Mouse (Mus musculus): ENCODE data around the gene Gm20604. TPM values are rescaled to one million over a fixed set of nuclear protein-coding genes. Genes with fewer than 3 reads are reported as not detected.
A peak's percentile ranks its signal among the peaks of the same experiment; 100 is the strongest.

Gm20604 gene
- total RNA-seq (2021) = 10 to 100 TPM; 17.0 to 17.4 TPM

DNA sequence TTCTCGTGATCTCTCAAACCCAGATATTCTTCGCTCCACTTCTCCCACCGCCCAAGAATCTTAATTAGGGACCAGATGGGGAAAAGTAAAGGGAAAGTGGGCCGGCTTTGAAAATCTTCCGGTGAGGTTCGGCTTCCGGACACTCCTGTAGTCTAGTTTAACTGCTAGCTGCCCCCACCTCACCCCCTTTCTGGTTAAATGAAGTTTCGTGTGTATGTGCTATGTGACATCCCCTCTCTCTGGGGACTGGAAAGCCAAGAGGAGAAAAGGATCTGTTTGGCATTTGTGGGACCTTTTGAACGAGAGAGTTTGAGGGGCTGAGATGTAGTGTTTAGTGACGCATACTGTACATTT lies at the start of gene Gm20604:
Gene Gm20604 (minus strand): TSS at position 270 of the 354 bp plus-strand sequence.
- intact Hi-C loops (cut with DNase I) = no loop called here
- no peak for DNase-seq

DNA sequence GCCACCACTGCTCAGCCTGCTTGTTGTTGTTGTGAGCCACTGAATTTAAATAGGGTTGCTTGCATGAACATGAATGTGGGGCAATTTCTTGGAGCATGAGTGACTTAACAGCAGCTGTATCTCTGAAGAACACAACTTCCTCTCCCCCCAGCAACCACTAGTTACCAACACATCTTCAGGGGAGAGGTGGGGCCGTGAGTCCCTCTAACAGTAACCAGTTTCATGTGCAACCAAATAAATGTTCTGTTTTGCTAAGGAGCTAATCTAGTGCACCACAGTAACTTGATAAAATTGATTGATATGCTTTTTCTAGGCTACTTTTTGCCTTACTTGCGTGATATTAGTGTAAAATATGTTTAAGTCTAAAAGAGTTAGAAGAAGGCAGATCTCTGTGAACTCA lies 41.1 kb upstream of the Gm20604 start:
- DNase-seq = no peak
- intact Hi-C loops (cut with DNase I) = no loop called here

DNA sequence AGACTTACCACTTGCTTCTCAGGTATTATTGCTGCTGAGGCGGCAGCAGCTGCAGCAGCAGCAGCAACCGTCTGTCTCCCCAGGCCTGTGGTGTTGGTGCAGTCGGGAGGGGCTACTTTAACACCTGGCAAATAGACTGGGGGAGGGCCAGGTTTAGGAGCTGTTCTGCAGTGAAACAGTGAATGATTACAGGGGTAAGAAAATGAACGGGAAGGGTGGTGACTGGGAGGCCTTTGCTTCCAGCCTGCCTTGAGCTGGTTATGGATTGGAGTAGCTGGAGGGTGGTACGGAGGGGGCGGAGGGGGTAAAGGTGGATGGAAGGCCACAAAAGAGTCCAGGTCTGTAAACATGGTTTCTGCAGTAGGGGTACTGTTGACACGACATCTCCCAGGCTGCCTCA lies 29.5 kb upstream of the Gm20604 start:
- no peak for DNase-seq
- intact Hi-C loops (cut with DNase I) = loop anchor here (10.0 kb wide), 1 partner anchor 307 kb away; no protein-coding TSS in a partner anchor

GRCm38 (mm10) chr12:102785593-102785985 lies 27.1 kb upstream of the Gm20604 start:
- DNase-seq = peak; percentile 22
- intact Hi-C loops (cut with DNase I) = loop anchor here (10.0 kb wide), 1 partner anchor 309 kb away; no protein-coding TSS in a partner anchor

GRCm38 (mm10) chr12:102784899-102785592 lies 26.6 kb upstream of the Gm20604 start:
- no peak for DNase-seq
- intact Hi-C loops (cut with DNase I) = loop anchor here (10.0 kb wide), 1 partner anchor 310 kb away; no protein-coding TSS in a partner anchor

- intact Hi-C loops (cut with DNase I) = loop anchor here (10.0 kb wide), 1 partner anchor 312 kb away; no protein-coding TSS in a partner anchor
- DNase-seq = no peak
These were observed 24.4 kb upstream of the Gm20604 start for GRCm38 (mm10) chr12:102782841-102783240.

DNA sequence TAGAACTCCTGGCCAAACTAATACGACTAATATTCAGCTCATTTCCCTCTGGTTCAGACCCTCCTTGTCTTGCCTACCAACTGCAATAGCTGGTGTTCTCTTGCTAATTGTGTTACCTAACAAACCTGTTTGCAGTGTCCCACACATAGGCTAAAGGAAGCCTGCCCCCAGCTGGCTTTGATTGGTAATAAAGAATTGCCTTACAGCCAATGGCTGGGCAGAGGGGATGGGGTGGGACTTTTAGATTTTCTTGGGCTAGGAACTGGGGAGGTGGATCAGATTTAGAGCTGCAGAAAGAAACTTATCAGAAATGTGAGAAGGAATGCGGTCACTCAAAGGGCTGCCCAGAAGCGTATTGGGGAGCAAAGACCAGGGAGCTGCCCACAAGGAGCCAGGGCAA lies 21.0 kb upstream of the Gm20604 start:
- intact Hi-C loops (cut with DNase I) = no loop called here
- DNase-seq = no peak

- no peak for DNase-seq
- intact Hi-C loops (cut with DNase I) = no loop called here
These were observed 19.7 kb upstream of the Gm20604 start for GRCm38 (mm10) chr12:102778151-102778550.

DNA sequence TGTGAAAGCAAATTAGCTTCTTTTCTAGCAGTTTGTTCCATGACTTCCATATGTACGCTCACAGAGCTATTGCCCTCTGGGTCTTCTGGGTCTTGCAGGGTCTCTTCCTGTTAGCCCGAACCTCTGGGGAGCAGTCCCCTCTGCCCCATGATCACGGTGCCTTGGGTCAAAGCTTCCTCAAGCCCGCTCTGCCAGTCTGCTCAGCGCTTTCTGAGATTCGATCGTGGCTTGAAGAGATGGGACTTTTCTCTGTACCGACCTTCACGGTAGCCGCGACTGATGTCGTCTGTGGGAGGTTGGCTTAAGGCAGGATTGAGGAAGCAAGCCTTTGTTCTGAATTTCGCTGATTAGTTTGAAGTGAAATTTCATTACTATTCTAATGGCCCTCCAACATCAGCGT lies 17.6 kb upstream of the Gm20604 start:
- intact Hi-C loops (cut with DNase I) = no loop called here
- no peak for DNase-seq

GRCm38 (mm10) chr12:102772676-102773075 lies 14.2 kb upstream of the Gm20604 start:
- no peak for DNase-seq
- intact Hi-C loops (cut with DNase I) = no loop called here

- no peak for DNase-seq
- intact Hi-C loops (cut with DNase I) = no loop called here
These were observed 13.1 kb upstream of the Gm20604 start for GRCm38 (mm10) chr12:102771601-102772000.

GRCm38 (mm10) chr12:102769000-102769399 lies 10.5 kb upstream of the Gm20604 start:
- no peak for DNase-seq
- intact Hi-C loops (cut with DNase I) = loop anchor here (10.0 kb wide), 1 partner anchor 296 kb away; no protein-coding TSS in a partner anchor

GRCm38 (mm10) chr12:102763696-102764095 lies 5.2 kb upstream of the Gm20604 start:
- DNase-seq = no peak
- intact Hi-C loops (cut with DNase I) = loop anchor here (10.0 kb wide), 1 partner anchor 301 kb away; no protein-coding TSS in a partner anchor

GRCm38 (mm10) chr12:102761668-102762067 lies 3.2 kb upstream of the Gm20604 start:
- intact Hi-C loops (cut with DNase I) = loop anchor here (10.0 kb wide), 1 partner anchor 303 kb away; no protein-coding TSS in a partner anchor
- no peak for DNase-seq

DNA sequence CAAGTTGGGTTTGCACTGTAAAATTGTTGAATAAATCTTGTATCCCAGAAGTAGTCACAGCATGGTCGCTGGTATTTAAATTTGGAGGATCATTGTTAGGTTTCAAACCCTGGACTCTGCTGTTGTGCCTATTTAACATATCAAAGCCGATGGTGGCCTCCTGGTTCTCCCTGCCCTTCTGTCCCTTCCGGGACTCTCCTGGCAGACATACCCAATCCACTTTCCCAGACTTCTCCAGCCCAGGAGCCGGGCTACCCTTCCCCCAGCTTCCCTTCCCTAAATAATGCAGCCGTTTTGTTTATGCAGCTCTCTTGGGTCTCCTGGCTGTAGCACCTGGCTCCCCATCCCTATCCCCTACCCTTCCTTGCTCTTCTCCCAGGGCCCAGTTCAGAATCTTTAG lies 464 bp upstream of the Gm20604 start:
- intact Hi-C loops (cut with DNase I) = no loop called here
- DNase-seq = peak; percentile 11

- peak; percentile 97 for DNase-seq
- intact Hi-C loops (cut with DNase I) = no loop called here
These were observed 626 bp downstream of the Gm20604 start, which contains the start of the genes Gm28051, Gon7 and Ubr7 for GRCm38 (mm10) chr12:102757689-102758402. Gm28051 (minus strand) TSS chr12:102757765. Gon7 (minus strand) TSS chr12:102757803. Ubr7 (plus strand) TSS chr12:102757967.

DNA sequence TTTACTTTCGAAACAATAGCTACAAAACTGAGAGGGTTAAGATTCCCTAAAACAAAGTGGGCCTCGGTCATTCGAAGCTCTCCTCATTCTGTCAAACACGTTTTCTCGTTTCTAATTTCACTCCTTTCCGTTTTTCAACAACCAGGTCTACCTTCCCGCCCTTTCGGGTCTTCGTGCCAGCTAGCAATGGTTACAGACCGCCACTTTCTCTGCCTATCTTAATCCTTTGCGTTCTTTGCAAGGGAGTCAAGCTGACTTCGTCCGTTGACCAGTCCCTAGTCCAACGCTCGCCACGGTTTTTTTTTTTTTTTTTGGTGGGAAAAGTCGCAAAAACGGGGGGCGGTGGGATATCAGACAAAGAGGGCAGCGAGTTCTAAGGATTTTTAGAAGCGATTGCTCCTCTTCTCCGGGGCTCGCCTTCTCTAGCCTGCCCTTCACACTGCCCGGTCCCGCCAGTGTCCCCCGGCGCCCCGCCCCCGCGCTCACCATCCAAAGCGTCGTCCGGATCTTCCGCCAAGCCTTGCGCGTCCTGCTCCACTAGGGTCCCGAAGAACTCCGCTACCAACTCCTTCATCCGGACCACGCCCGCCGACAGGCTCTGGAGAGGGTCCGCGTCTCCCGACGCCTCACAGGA lies 1.3 kb downstream of the Gm20604 start:
- DNase-seq = no peak
- intact Hi-C loops (cut with DNase I) = no loop called here

GRCm38 (mm10) chr12:102756304-102756703 lies 2.2 kb downstream of the Gm20604 start:
- intact Hi-C loops (cut with DNase I) = no loop called here
- peak; percentile 43 for DNase-seq

DNA sequence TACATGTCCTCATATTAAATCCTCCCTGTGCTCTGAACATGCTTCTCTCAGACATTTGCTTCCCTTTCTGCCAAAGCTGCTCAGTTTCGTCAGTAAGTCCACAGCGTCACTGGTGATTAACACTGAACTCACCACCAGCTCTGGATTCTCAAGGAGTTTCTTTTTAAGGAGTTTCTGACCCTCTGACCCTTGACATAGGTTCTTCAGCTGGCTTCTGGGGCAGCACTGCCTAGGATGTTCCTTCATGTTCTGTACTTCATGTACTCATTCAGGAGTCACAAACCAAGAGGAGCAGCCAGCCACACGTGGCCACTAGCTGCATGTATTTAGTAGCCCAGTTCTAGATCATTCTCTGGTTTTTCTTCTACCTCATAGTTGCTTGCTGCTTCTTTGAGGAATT lies 10.2 kb downstream of the Gm20604 start:
- intact Hi-C loops (cut with DNase I) = no loop called here
- DNase-seq = no peak

DNA sequence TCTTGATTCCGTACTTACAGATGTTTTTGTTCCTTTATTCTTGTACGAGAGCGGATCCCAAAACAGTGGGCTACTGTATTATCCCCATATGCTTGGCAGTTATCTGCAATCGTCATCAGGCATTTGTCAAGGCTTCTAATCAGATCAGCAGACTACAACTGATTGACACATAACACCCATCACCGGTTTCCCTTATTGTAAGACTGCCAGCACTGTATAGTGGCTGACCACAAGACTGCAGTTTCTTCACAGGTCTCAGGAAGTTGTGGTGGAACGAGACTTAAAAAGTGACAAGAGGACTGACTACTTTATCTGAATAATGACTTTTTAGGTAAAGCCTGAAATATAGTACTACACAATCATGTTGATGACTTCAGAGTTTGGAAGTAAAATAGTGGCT lies 13.6 kb downstream of the Gm20604 start:
- intact Hi-C loops (cut with DNase I) = no loop called here

More for the DNA sequence above, 13.6 kb downstream of the Gm20604 start:
- no peak for DNase-seq

All from left cerebral cortex, postnatal 4 days (tissue).